Mouse (Mus musculus): ENCODE results near the gene Tekt4.

DNA sequence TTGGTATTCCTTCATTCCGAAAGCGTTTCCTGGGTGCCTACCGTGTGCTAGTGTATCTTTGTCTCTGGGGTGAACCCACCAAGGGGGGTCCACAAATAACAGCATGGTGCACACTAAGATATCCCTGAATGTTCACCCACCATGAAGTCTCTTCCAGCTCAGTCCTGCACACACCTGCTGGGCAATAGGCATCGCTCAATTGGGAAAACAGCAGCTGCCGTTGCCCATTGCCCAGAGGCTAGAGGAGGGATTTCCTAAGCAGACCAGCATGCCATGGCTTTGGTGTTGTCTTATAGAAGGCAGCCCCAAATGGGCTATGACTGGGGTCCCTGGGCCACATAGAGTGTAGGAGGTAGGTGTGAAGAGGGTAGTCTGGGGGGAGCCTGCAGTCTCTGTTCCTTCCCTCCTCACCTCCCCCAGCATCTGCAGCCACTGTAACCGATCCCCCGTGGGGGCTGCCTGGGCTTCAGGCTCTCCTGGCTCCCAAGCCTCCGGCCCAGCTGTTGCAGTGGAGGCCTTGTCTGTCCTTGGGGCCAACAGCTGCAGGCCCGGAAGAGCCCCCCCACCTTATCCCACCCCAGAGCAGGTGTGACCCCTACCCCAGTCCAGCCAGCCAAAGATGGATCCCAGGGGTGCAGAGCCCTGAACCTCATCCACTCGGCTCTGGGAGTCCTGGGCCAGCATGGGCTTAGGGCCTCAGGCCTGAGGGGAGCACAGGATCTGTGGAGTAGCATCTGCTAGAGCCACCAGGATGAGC is 55.8 kb downstream of the Tekt4 start:
- TF ChIP-seq POLR2A (IDR thresholded peaks at IDR 0.05; ENCODE audit: insufficient read length, low read depth): no peak
- no peak for TF ChIP-seq MAX (IDR thresholded peaks at IDR 0.05; ENCODE audit: low read depth)
- no peak for TF ChIP-seq E2F4 (IDR thresholded peaks at IDR 0.05; ENCODE audit: insufficient read depth)

Measured in myocyte (in vitro differentiated cells).